In genomic region chr15:81824832-81825231, GRCm38 (mm10) we compare ENCODE assay signal across 27 mouse cellular contexts.
"Had no signal": no experiment of that assay in that cellular context is flagged by ENCODE, and none has a peak within 500 bp of the region (broad histone marks: within the 10 kb centered on the region; RNA-seq: fewer than 3 reads in every experiment).

No protein-coding gene starts in this region.

- H3K4me3 ChIP-seq: left cerebral cortex, adult 2 months; limb, embryonic 10.5 days; limb, embryonic 12.5 days; limb, embryonic 13.5 days; limb, embryonic 15.5 days; liver, embryonic 12.5 days; liver, embryonic 13.5 days; liver, embryonic 15.5 days; lung, embryonic 15.5 days; megakaryocyte, embryonic 14.5 days; midbrain, embryonic 10.5 days; midbrain, embryonic 12.5 days; midbrain, embryonic 13.5 days; midbrain, embryonic 15.5 days; myocyte had no signal

- H3K4me2 ChIP-seq: limb, embryonic 12.5 days; limb, embryonic 13.5 days; limb, embryonic 15.5 days; liver, embryonic 11.5 days; liver, embryonic 12.5 days; liver, embryonic 13.5 days; liver, embryonic 15.5 days; lung, embryonic 14.5 days; lung, embryonic 15.5 days; midbrain, embryonic 12.5 days; midbrain, embryonic 13.5 days; midbrain, embryonic 15.5 days had no signal

- H3K27me3 ChIP-seq: limb, embryonic 12.5 days; limb, embryonic 13.5 days; limb, embryonic 15.5 days; liver, embryonic 12.5 days; liver, embryonic 13.5 days; liver, embryonic 15.5 days; lung, embryonic 15.5 days; megakaryocyte, embryonic 14.5 days; midbrain, embryonic 12.5 days; midbrain, embryonic 13.5 days; midbrain, embryonic 15.5 days had no signal

- H3K4me1 ChIP-seq: limb, embryonic 10.5 days; limb, embryonic 12.5 days; limb, embryonic 15.5 days; liver, embryonic 12.5 days; lung, embryonic 15.5 days; midbrain, embryonic 10.5 days; midbrain, embryonic 12.5 days; midbrain, embryonic 13.5 days; midbrain, embryonic 15.5 days had no signal

- H3K27ac ChIP-seq: left cerebral cortex, adult 2 months; limb, embryonic 10.5 days; limb, embryonic 12.5 days; limb, embryonic 13.5 days; limb, embryonic 15.5 days; liver, embryonic 12.5 days; liver, embryonic 13.5 days; liver, embryonic 14.5 days; liver, embryonic 15.5 days; lung, embryonic 15.5 days; macrophage; midbrain, embryonic 10.5 days; midbrain, embryonic 12.5 days; midbrain, embryonic 13.5 days; midbrain, embryonic 15.5 days had no signal

- ATAC-seq: liver, embryonic 12.5 days; liver, postnatal 0 days; midbrain, embryonic 13.5 days; midbrain, embryonic 15.5 days; midbrain, embryonic 16.5 days had no signal

- H3K9ac ChIP-seq: limb, embryonic 12.5 days; limb, embryonic 13.5 days; limb, embryonic 15.5 days; liver, embryonic 12.5 days; liver, embryonic 13.5 days; liver, embryonic 14.5 days; liver, embryonic 15.5 days; liver, postnatal 0 days; lung, embryonic 14.5 days; lung, embryonic 15.5 days; midbrain, embryonic 12.5 days; midbrain, embryonic 13.5 days; midbrain, embryonic 15.5 days had no signal

- H3K9me3 ChIP-seq: limb, embryonic 10.5 days; limb, embryonic 12.5 days; limb, embryonic 13.5 days; limb, embryonic 15.5 days; liver, embryonic 12.5 days; liver, embryonic 13.5 days; liver, embryonic 15.5 days; lung, embryonic 15.5 days; megakaryocyte, embryonic 14.5 days; midbrain, embryonic 10.5 days; midbrain, embryonic 12.5 days; midbrain, embryonic 13.5 days; midbrain, embryonic 15.5 days had no signal

- DNase-seq: left cerebral cortex, postnatal 4 days; liver; liver, embryonic 13.5 days; liver, postnatal 0 days; lung, embryonic 14.5 days; lung, postnatal 10 days; lung, postnatal 14 days; lung, postnatal 36 days; lung, postnatal 4 days had no signal
